Mouse (Mus musculus): ENCODE measurements at regions not wholly inside any gene's neighbourhood (a gene's known extent, or its start where the extent isn't known, plus 50 kb on each side); places are given as distances from the start of the nearest gene placed in this dataset.
"Not testable (repeated sequence)": the region's sequence is repeated elsewhere in the genome, so short reads cannot be mapped to it uniquely, and the experiment has no call there.

DNA sequence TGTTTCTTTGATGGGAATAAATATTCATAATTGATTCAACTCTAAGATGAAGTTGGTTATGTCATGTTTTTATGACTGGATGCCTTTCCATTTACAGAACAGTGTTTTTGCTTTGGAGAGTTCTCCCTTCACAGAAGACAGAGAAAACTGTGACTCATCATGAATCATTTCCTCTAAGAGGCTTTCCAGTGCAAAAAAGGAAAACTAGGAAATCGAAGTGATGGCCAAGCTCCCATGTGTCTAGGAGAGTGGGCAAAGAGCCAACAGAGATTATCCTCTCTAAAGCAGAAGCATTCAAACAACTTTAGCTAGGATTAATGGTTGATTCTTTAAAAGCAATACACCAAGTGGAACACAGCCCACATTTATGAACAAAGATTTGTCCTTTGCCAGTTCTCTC lies 1171.7 kb downstream of the Ankrd7 start:
- Histone ChIP-seq H3K36me3 (ENCODE audit: control insufficient read depth, insufficient read depth, low read length) (no peaks in the 10 kb centered on the region), H3K9me3 (ENCODE audit: control insufficient read depth, low read length) (no peaks in the 10 kb centered on the region), H3K4me2 (ENCODE audit: low read depth, low read length) (no peak overlapping the region), H3K4me3 (ENCODE audit: low read depth, low read length) (no peak overlapping the region), H3K27me3 (ENCODE audit: control insufficient read depth, insufficient read depth, low read length) (no peaks in the 10 kb centered on the region), H3K9ac (replicated peaks; ENCODE audit: low read depth, low read length) (no peak overlapping the region), H3K27ac (ENCODE audit: low read depth, low read length) (no peak overlapping the region), H3K4me1 (ENCODE audit: control insufficient read depth, insufficient read depth, low read length) (no peaks in the 10 kb centered on the region)
- ATAC-seq (ENCODE audit: low read depth), result no peak
- 62% methylated on average over 1 of the region's 1 CpGs for WGBS

DNA sequence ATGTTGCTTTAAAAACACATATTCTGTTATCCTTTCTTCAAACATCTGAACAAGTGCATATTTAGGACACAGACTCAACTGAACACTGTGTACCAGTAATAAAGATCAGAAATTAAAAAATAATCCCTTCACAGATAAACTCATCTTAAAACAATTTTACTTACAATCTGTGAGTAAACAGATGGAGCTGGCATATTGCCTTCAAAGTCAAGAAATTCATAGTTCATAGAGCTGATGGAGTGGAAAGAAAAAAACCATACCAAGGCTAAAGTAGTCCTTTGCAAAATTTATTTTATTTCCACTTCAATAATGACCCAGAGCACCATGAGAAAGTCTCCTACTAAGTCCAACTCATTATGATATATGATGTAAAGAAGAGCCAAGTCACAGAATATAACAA lies 1136.6 kb upstream of the Kcnd2 start:
- Histone ChIP-seq H3K27me3 (ENCODE audit: control insufficient read depth, insufficient read depth, low read length) (no peaks in the 10 kb centered on the region), H3K27ac (ENCODE audit: low read depth, low read length) (no peak overlapping the region), H3K4me1 (ENCODE audit: control insufficient read depth, insufficient read depth, low read length) (no peaks in the 10 kb centered on the region), H3K36me3 (ENCODE audit: control insufficient read depth, insufficient read depth, low read length) (no peaks in the 10 kb centered on the region), H3K4me3 (ENCODE audit: low read depth, low read length) (no peak overlapping the region), H3K9ac (replicated peaks; ENCODE audit: low read depth, low read length) (no peak overlapping the region), H3K4me2 (ENCODE audit: low read depth, low read length) (no peak overlapping the region), H3K9me3 (ENCODE audit: control insufficient read depth, low read length) (no peaks in the 10 kb centered on the region)
- no peak for ATAC-seq (ENCODE audit: low read depth)

DNA sequence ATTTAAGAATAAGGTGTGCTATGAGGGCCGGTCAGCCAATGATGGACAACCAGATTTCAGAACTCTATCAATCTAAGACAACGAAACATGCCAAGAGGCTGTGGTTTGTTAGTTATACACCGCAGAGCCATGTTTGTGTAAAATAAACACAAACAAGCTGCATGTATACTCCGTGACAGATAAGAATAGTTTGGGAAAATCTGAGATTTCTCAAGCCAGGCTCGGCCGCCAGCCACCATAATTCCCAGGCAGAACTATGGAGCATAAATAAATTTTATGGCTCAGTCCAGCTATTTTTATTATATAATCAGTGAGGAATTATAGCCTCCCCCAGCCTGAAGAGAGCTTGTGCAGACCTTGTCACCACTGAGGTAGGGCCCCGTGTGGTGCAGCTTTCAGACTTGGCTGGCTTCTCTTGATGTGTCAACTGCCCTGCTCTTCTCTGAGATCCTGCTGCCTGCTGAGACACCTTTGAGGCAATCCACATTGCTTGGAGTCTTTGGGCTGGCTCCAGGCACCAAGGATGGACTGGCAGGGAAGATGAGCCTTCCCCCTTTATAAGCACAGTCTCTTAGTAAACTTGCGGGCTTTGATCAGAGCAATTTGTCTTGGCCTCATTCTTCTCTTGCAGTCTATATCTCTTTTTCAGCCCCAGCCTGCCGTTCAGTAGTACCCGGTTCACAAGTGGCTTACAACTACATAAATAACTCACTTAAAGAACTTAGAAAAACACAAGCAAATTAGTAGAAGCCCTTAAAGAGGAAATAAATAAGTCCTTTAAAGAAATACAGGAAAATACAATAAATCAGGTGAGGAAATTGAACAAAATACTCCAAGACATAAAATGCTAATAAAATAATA lies 1123.0 kb upstream of the Kcnd2 start:
- Histone ChIP-seq H3K9ac (replicated peaks; ENCODE audit: low read depth, low read length) (no peak overlapping the region), H3K4me1 (ENCODE audit: control insufficient read depth, insufficient read depth, low read length) (no peaks in the 10 kb centered on the region), H3K27me3 (ENCODE audit: control insufficient read depth, insufficient read depth, low read length) (no peaks in the 10 kb centered on the region), H3K9me3 (ENCODE audit: control insufficient read depth, low read length) (no peaks in the 10 kb centered on the region), H3K4me3 (ENCODE audit: low read depth, low read length) (no peak overlapping the region), H3K27ac (ENCODE audit: low read depth, low read length) (no peak overlapping the region), H3K4me2 (ENCODE audit: low read depth, low read length) (no peak overlapping the region), H3K36me3 (ENCODE audit: control insufficient read depth, insufficient read depth, low read length) (no peaks in the 10 kb centered on the region)
- WGBS, result 74% methylated on average over 10 of the region's 10 CpGs
- ATAC-seq (ENCODE audit: low read depth), result no peak

DNA sequence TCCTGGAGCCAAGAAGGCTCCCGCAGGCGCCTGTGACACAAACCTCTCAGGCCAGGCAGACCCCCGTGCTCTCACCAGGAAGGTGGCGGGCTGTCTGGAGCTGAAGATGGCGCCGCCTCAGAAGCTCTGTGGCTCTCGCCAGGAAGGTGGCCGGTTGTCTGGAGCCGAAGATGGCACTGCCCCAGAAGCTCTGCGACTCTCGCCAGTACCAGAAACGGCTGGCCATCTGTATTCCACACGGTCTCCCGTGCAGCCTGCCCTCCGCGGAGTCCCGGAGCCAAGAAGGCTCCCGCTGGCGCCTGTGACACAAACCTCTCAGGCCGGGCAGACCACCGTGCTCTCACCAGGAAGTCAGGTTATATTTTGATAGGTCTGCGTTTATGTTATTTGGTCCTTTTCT lies 1081.3 kb upstream of the Kcnd2 start:
- not testable (repeated sequence) for H3K27me3 ChIP-seq (ENCODE audit: control insufficient read depth, insufficient read depth, low read length); H3K36me3 ChIP-seq (ENCODE audit: control insufficient read depth, insufficient read depth, low read length); ATAC-seq (ENCODE audit: low read depth); H3K9me3 ChIP-seq (ENCODE audit: control insufficient read depth, low read length); H3K4me3 ChIP-seq (ENCODE audit: low read depth, low read length); H3K9ac ChIP-seq (replicated peaks; ENCODE audit: low read depth, low read length); H3K4me1 ChIP-seq (ENCODE audit: control insufficient read depth, insufficient read depth, low read length); H3K4me2 ChIP-seq (ENCODE audit: low read depth, low read length); H3K27ac ChIP-seq (ENCODE audit: low read depth, low read length)
- 97% methylated on average over 22 of the region's 22 CpGs for WGBS

DNA sequence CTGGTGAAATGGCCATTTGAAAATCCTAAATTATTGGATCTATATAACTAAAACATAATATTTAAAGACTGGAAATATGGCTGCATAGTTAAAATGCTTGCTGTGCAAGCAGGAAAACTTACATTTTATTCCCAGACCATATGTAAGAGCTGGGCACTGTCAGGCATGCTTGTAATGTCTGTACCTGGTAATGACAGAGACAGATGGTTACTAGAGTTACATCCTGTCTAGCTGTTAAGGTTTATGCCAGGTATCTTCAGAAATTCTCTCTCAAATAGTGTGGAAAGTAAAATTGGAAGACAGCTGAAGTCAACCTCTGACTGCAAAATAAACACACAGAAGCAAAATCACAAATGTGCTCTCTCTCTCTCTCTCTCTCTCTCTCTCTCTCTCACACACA lies 1077.8 kb upstream of the Kcnd2 start:
- Histone ChIP-seq H3K36me3 (ENCODE audit: control insufficient read depth, insufficient read depth, low read length) (no peaks in the 10 kb centered on the region), H3K4me3 (ENCODE audit: low read depth, low read length) (no peak overlapping the region), H3K27me3 (ENCODE audit: control insufficient read depth, insufficient read depth, low read length) (no peaks in the 10 kb centered on the region), H3K9me3 (ENCODE audit: control insufficient read depth, low read length) (no peaks in the 10 kb centered on the region), H3K4me2 (ENCODE audit: low read depth, low read length) (no peak overlapping the region), H3K9ac (replicated peaks; ENCODE audit: low read depth, low read length) (no peak overlapping the region), H3K4me1 (ENCODE audit: control insufficient read depth, insufficient read depth, low read length) (no peaks in the 10 kb centered on the region), H3K27ac (ENCODE audit: low read depth, low read length) (no peak overlapping the region)
- no peak for ATAC-seq (ENCODE audit: low read depth)

Measured in neural tube, embryonic 14.5 days (tissue).